Mouse (Mus musculus) left cerebral cortex, adult 9 months (tissue): ENCODE measurements at regions not wholly inside any gene's neighbourhood (a gene's known extent, or its start where the extent isn't known, plus 50 kb on each side); places are given as distances from the start of the nearest gene placed in this dataset.

ENCODE experiments used
- DNase-seq, 2 experiments: peaks; one replicate each; pipeline ENCODE4 v3.0.0; 2022; ENCODE audit warnings: low spot score in 2 of 2

GRCm38 (mm10) chr13:71149303-71149696, 307.7 kb upstream of the Adamts16 start:
- no peak for DNase-seq

- no peak for DNase-seq
Measured at GRCm38 (mm10) chr13:71148491-71149302, 307.1 kb upstream of the Adamts16 start.

DNA sequence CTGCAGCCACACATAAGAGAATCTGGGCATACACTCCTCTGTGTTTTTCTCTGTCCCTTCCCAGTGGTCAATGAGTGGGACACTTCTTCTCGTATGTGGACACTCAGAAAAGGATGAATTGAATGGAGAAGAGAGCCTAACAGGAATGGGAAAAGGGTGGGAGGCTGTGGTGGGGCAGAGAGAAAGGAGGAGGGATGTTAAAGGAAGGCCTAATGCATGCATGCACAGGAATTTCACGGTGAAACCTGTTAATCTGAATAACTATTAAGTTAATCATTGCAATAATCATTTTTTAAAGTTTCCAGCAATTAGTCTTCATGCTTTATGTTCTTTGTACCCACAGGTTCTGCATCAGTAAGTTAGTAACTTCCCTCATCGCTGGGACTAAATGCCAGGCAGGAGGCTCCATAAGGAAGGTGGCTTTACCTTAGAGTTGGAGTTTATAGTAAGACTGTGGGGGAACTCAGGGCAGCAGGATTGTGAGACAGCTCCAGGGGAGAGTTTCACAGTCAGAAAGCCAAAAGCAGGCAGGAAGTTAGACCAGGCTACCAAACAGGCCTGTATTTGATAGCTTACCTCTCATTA, 305.3 kb upstream of the Adamts16 start:
- no peak for DNase-seq

GRCm38 (mm10) chr13:71138745-71139312, 297.2 kb upstream of the Adamts16 start:
- no peak for DNase-seq

DNA sequence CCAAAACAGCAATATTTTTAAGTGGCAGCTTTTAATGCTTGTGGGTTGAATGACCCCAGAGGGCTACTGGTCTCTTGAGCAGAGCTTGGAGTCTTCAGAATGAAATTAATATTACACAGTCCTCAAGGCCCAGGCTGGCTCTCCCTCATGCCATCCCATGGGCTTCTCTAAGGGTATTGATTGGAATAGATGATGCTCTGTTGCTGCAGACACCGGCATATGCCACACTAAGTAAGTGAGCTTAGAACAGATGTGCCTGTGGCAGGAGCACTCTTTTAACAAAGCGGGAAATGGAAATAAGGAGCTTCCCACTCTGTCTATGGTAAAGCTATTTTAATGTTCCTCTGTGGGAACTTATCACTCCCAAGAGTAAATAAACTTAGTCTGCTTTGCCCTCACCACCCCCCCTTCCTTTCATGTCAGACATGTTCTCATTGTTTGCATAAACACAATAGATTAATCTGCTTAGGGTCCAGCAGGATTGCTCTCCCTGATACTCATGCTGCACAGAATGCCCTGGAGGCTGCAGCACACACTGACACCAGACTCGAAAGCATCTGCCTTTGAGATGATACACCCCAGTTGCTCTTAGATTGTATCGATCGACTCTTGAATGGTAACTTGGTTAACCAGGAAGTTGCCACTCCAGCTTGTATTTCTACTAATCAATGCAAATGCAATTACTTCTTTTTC, 294.5 kb upstream of the Adamts16 start:
- DNase-seq = no peak

GRCm38 (mm10) chr13:71121484-71121883, 279.9 kb upstream of the Adamts16 start:
- DNase-seq = no peak

DNA sequence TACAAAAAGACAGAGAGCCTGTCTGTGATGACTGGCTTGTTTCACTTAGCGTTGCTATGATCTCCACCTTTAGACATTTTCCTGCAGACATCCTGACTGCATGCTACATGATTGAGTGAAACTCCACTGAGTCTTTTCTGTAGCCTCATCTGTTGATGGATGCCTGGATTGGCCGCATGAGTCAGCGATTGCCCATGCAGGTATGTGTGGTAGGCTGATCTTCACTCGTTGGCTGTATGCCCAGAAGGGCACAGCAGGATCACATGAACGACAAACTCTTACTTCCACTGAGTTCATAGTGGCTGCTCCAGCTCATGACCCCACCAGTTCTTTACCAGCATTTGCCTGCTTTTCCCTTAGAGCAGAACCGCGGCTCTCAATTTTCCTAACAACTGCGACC, 266.6 kb upstream of the Adamts16 start:
- DNase-seq = no peak

GRCm38 (mm10) chr13:71105229-71105838, 263.7 kb upstream of the Adamts16 start:
- peak; percentile 15 to 62 for DNase-seq

- no peak for DNase-seq
Measured at GRCm38 (mm10) chr13:71104419-71105228, 263.0 kb upstream of the Adamts16 start.

DNA sequence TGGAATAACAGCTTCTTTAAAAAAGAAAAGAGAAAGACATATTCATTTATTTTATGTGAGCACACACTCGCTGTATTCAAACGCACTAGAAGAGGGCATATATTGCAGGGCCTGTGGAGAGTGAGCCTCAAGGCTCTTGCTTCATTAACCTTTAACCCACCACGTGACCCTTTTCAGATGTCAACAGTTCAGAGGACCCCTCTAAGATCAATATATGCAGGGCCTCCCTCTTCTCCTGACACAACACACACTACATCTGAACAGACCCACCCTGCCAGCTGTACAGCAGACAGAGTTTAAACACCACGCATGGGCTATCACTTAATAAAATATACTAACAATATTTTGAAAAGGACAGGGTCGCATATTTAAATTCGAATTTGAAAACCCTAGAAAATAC, 242.7 kb upstream of the Adamts16 start:
- no peak for DNase-seq

- DNase-seq = no peak
Measured at GRCm38 (mm10) chr13:71075916-71076315, 234.3 kb upstream of the Adamts16 start.

GRCm38 (mm10) chr13:71074012-71074411, 232.4 kb upstream of the Adamts16 start:
- DNase-seq = no peak

DNA sequence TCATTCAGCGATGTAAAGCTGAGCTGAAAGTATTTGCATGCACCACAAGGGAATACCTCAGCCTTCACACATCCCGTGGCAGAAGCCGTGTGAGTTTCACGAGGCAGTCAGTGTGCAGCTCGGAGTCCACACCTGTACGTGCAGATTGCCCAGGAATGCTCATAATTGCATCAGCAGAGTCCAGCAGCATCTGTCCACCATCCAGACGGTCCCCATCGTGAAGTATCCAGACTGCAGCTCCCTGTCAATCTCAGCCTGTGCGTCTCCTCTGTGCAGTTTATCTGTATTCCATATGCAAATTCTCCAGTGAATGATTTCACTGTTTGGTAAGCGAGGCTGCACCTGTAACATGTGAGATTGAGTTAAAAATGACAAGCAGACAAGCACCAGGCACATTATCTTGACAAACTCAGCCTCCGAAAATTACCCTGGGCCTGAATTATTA, 227.2 kb upstream of the Adamts16 start:
- DNase-seq = no peak

DNA sequence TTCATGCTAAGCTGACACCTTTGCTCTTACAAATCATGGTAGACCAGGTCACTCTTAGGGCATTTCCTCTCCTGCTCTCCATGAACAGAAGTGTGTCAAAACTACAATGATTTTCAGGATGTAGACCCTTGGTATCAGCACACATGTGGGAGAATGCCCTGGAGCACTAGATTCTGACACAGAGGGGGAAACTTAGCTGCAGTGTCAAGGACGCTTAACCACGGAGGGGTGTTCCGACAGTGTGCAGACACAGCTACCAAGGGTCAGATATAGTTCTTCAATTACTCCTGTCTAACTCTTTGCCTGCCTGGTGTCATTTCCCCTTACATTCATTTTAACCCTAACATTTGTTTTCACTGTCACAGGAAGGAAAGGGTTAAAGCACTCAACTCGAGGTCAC, 226.4 kb upstream of the Adamts16 start:
- no peak for DNase-seq

DNA sequence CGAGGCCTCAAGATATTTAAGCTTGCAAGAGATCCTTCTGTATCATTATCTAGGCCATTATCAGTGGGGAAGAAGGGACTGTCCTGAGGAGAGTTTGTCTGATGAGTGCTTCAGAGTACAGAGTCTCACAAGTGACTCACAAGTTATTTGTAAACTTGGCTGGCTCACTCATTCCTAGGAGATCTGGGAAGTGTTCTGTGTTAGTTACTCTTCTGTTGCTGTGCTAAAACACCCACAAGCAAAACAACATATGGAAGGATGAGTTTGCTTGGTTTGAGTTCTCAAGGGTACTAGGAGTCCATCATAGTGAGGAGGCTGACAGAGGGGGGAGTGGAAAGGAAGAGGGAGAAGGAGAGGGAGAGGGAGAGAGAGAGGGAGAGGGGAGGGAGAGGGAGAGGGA, 224.0 kb upstream of the Adamts16 start:
- DNase-seq = peak in 1 of 2 experiments; percentile 23

- DNase-seq = peak in 1 of 2 experiments; percentile 7
Measured at GRCm38 (mm10) chr13:71064590-71065307, 223.1 kb upstream of the Adamts16 start.

DNA sequence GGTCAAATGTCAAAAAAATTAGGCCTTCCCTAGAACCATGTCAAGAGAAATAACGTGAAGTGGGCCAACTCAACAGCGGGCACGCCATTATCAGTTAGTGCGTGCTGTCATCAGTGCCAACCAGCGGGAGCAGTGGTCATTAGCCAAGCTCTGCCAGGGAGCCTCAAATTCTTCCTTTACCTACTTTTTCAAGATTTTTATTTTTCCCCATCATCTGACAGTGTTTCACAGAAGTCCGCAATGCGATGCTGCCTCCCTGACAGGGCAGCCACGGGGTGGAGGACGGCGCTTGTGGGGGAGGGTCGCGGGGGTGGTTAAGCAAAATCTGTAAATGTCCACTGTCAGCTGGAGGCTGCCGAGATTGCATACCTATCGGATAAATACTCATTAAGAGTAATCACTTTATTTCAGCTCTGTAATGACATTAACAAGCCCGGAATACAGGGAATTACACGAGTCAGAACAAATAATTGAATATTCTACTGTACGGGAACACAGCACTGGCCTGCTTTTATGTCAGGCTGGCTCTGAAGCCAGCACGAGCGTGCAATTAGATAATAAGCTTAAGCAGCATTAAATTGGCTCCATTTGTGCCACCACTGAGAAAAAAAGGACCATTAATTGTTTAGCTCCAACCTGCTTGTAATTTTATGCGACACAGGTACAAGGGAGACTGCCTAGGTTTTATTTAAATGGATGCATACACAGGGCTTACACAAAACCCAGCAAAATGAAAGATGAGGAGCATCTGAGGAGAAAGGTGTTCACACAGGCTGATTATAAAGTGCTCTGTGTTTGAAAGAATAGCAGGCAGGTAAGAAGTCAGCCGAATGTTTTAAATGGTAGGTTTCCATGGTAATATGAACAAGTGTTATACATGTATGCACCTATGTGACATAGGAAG, 212.0 kb upstream of the Adamts16 start:
- no peak for DNase-seq

- no peak for DNase-seq
Measured at GRCm38 (mm10) chr13:71050646-71051045, 209.0 kb upstream of the Adamts16 start.

DNA sequence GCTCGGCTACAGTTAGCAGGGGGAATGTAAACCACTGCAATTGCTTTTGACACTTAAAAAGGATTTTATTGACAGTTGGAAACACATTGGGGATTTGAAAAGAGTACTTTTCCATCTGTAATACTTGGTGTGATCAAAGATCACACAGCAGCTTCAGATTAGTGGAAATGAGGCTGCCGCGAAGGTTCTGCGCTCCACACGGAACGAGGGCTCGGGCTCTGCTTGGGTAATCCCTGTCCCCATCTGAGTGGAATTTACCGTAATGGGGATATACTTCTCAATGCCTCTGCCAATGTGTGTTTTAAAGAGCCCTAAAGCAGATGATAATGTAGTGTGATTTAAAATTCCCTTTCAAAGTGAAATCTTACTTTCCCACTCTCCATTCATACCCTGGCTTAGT, 194.4 kb upstream of the Adamts16 start:
- DNase-seq = no peak
